In the genomic region with DNA sequence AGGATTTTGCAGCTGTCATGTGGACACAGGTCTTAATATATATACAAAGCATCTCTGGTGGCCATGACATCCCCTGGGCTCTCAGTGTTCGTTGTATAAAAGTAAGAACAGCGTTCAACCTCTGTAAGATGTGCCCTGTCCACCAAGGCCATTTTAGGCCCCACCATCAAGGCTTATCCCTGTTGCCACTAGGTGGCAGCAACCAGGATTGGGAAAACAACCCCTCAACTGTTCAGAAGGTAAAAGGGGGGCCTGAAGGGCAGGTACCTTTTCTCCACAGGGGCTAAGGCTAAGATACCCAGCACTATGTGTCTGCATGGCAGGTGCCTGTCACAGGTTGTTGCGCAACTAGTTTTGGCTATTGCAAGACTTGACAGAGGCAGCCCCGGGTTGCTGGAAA, we compare ENCODE assay signal across 9 mouse cellular contexts.
A peak's percentile ranks its signal among the peaks of the same experiment; 100 is the strongest.
DNase-seq lines count a peak whose midpoint lies in the region; ATAC-seq and TF ChIP-seq lines count a peak whose summit lies in the region.
"Had no signal": no experiment of that assay in that cellular context is flagged by ENCODE, and none has a peak within 500 bp of the region (broad histone marks: within the 10 kb centered on the region; RNA-seq: fewer than 3 reads in every experiment).

No protein-coding gene starts in this region.

- no peaks in the 10 kb centered on the region for H3K9me3 ChIP-seq in embryonic facial prominence, embryonic 11.5 days (replicated peaks; ENCODE audit: control insufficient read depth, low read length)
- H3K9me3 ChIP-seq in embryonic facial prominence, embryonic 10.5 days, result no peaks in the 10 kb centered on the region
- H3K9me3 ChIP-seq in midbrain, embryonic 11.5 days (ENCODE audit: control insufficient read depth, low read length), result no peaks in the 10 kb centered on the region
- H3K9me3 ChIP-seq in midbrain, embryonic 15.5 days, result no peaks in the 10 kb centered on the region
- H3K9me3 ChIP-seq in forebrain, embryonic 13.5 days (replicated peaks), result no peaks in the 10 kb centered on the region
- H3K9me3 ChIP-seq: lung, embryonic 15.5 days had no signal

- H3K27ac ChIP-seq in embryonic facial prominence, embryonic 11.5 days (replicated peaks; ENCODE audit: low read depth, low read length), result no peak overlapping the region
- H3K27ac ChIP-seq in embryonic facial prominence, embryonic 10.5 days (replicated peaks), result no peak overlapping the region
- no peak overlapping the region for H3K27ac ChIP-seq in midbrain, embryonic 11.5 days (ENCODE audit: low read depth, low read length)
- H3K27ac ChIP-seq in midbrain, embryonic 15.5 days, result no peak overlapping the region
- H3K27ac ChIP-seq in olfactory bulb, adult 2 months (ENCODE audit: insufficient read depth, low read depth, low read length), result no peak overlapping the region
- no peak overlapping the region for H3K27ac ChIP-seq in forebrain, embryonic 13.5 days
- H3K27ac ChIP-seq: lung, embryonic 15.5 days had no signal

- TF ChIP-seq CTCF in olfactory bulb, adult 2 months (IDR thresholded peaks at IDR 0.05; ENCODE audit: insufficient read depth, low read depth, low read length), result peak; percentile 14; the same call in 1 of the 2 replicates

- no peak overlapping the region for H3K4me3 ChIP-seq in embryonic facial prominence, embryonic 11.5 days (ENCODE audit: low read depth, low read length)
- H3K4me3 ChIP-seq in embryonic facial prominence, embryonic 10.5 days, result no peak overlapping the region
- no peak overlapping the region for H3K4me3 ChIP-seq in midbrain, embryonic 11.5 days (ENCODE audit: low read depth, low read length)
- H3K4me3 ChIP-seq in midbrain, embryonic 15.5 days, result no peak overlapping the region
- H3K4me3 ChIP-seq in olfactory bulb, adult 2 months (ENCODE audit: insufficient read depth, low read depth, low read length), result no peak overlapping the region
- no peak overlapping the region for H3K4me3 ChIP-seq in forebrain, embryonic 13.5 days
- H3K4me3 ChIP-seq: lung, embryonic 15.5 days had no signal

- no peak for TF ChIP-seq POLR2A in olfactory bulb, adult 2 months (IDR thresholded peaks at IDR 0.05; ENCODE audit: insufficient read depth, low read depth, low read length)

- ATAC-seq in embryonic facial prominence, embryonic 11.5 days (replicated peaks; ENCODE audit: insufficient number of reproducible peaks, low FRiP score, low TSS enrichment, low read depth), result no peak
- no peak for ATAC-seq in midbrain, embryonic 11.5 days (ENCODE audit: low FRiP score)
- ATAC-seq in midbrain, embryonic 15.5 days (replicated peaks), result no peak
- ATAC-seq in forebrain, embryonic 13.5 days, result no peak

- H3K27me3 ChIP-seq in embryonic facial prominence, embryonic 11.5 days (ENCODE audit: control insufficient read depth, insufficient read depth, low read length), result no peaks in the 10 kb centered on the region
- H3K27me3 ChIP-seq in embryonic facial prominence, embryonic 10.5 days (replicated peaks; ENCODE audit: low read depth, poor library complexity, severe bottlenecking), result no peaks in the 10 kb centered on the region
- H3K27me3 ChIP-seq in midbrain, embryonic 11.5 days (ENCODE audit: control insufficient read depth, insufficient read depth, low read length), result no peaks in the 10 kb centered on the region
- H3K27me3 ChIP-seq in midbrain, embryonic 15.5 days (replicated peaks), result no peaks in the 10 kb centered on the region
- no peaks in the 10 kb centered on the region; the same call in 1 of the 2 replicates for H3K27me3 ChIP-seq in forebrain, embryonic 13.5 days
- H3K27me3 ChIP-seq: lung, embryonic 15.5 days had no signal

- no peak overlapping the region for H3K4me2 ChIP-seq in embryonic facial prominence, embryonic 11.5 days (ENCODE audit: low read depth, low read length)
- no peak overlapping the region for H3K4me2 ChIP-seq in midbrain, embryonic 11.5 days
- H3K4me2 ChIP-seq in midbrain, embryonic 15.5 days, result no peak overlapping the region
- no peak overlapping the region for H3K4me2 ChIP-seq in forebrain, embryonic 13.5 days
- H3K4me2 ChIP-seq: lung, embryonic 15.5 days had no signal

- no peaks in the 10 kb centered on the region for H3K36me3 ChIP-seq in embryonic facial prominence, embryonic 11.5 days (replicated peaks; ENCODE audit: control insufficient read depth, insufficient read depth, low read depth, low read length)
- no peaks in the 10 kb centered on the region for H3K36me3 ChIP-seq in embryonic facial prominence, embryonic 10.5 days (replicated peaks)
- no peaks in the 10 kb centered on the region for H3K36me3 ChIP-seq in midbrain, embryonic 11.5 days (ENCODE audit: control insufficient read depth, insufficient read depth, low read length)
- no peaks in the 10 kb centered on the region for H3K36me3 ChIP-seq in midbrain, embryonic 15.5 days (replicated peaks)
- no peaks in the 10 kb centered on the region for H3K36me3 ChIP-seq in forebrain, embryonic 13.5 days (ENCODE audit: poor library complexity, severe bottlenecking)
- H3K36me3 ChIP-seq: lung, embryonic 15.5 days had no signal

- WGBS in embryonic facial prominence, embryonic 11.5 days, result 80% methylated on average over 4 of the region's 4 CpGs
- 87% methylated on average over 4 of the region's 4 CpGs for WGBS in embryonic facial prominence, embryonic 10.5 days
- 82% methylated on average over 4 of the region's 4 CpGs for WGBS in midbrain, embryonic 11.5 days
- WGBS in midbrain, embryonic 15.5 days, result 81% methylated on average over 4 of the region's 4 CpGs
- 88% methylated on average over 4 of the region's 4 CpGs for WGBS in olfactory bulb, adult 2 months
- 85% methylated on average over 4 of the region's 4 CpGs for WGBS in forebrain, embryonic 13.5 days

- H3K9ac ChIP-seq in embryonic facial prominence, embryonic 11.5 days (replicated peaks; ENCODE audit: low read length), result no peak overlapping the region
- no peak overlapping the region for H3K9ac ChIP-seq in midbrain, embryonic 11.5 days (ENCODE audit: low read length)
- no peak overlapping the region for H3K9ac ChIP-seq in midbrain, embryonic 15.5 days
- H3K9ac ChIP-seq in forebrain, embryonic 13.5 days, result no peak overlapping the region
- H3K9ac ChIP-seq: lung, embryonic 15.5 days had no signal

- peak; percentile 55 for DNase-seq in embryonic facial prominence, embryonic 11.5 days (ENCODE audit: low spot score)
- DNase-seq in embryonic facial prominence, embryonic 10.5 days (ENCODE audit: low spot score), result no peak
- peak; percentile 86 for DNase-seq in midbrain, embryonic 11.5 days (ENCODE audit: low spot score, missing footprints)
- DNase-seq in adrenal gland, postnatal 36 days, result peak; percentile 43 to 46
- peak; percentile 28 for DNase-seq in kidney, adult 9 months

- H3K4me1 ChIP-seq in embryonic facial prominence, embryonic 11.5 days (ENCODE audit: control insufficient read depth, insufficient read depth, low read length), result no peaks in the 10 kb centered on the region
- H3K4me1 ChIP-seq in embryonic facial prominence, embryonic 10.5 days, result no peaks in the 10 kb centered on the region
- H3K4me1 ChIP-seq in midbrain, embryonic 11.5 days (ENCODE audit: control insufficient read depth, insufficient read depth, low read length), result no peaks in the 10 kb centered on the region; the same call in 1 of the 2 replicates
- no peaks in the 10 kb centered on the region for H3K4me1 ChIP-seq in midbrain, embryonic 15.5 days
- no peaks in the 10 kb centered on the region for H3K4me1 ChIP-seq in olfactory bulb, adult 2 months (ENCODE audit: control insufficient read depth, insufficient read depth, low read length)
- H3K4me1 ChIP-seq in forebrain, embryonic 13.5 days, result peaks cover 8% of the 10 kb centered on the region
